Mouse (Mus musculus) midbrain, embryonic 16.5 days (tissue): ENCODE measurements around the gene Klhdc3. TPM values are rescaled to one million over a fixed set of nuclear protein-coding genes. Genes with fewer than 3 reads are reported as not detected.

Experiments
- ATAC-seq: fragments of 200-750 bp; cut with Nextera tagmentation; 2 replicates; pipeline ENCODE4 v1.8.0; 2017; ENCODE audit warnings: moderate TSS enrichment
- H3K27ac ChIP-seq: fragments of 300-500 bp; sonication (generic); 2 replicates; pipeline ENCODE4 v1.5.1; 2014; ENCODE audit warnings: mild to moderate bottlenecking, low read length, mixed read lengths
- H3K27me3 ChIP-seq: fragments of 300-500 bp; sonication (generic); 2 replicates; pipeline ENCODE4 v1.6.1; 2014; ENCODE audit warnings: low read depth, low read length, mixed read lengths; ENCODE audit not compliant: control insufficient read depth, insufficient read depth
- H3K36me3 ChIP-seq: fragments of 300-500 bp; sonication (generic); 2 replicates; pipeline ENCODE4 v1.6.1; 2014; ENCODE audit warnings: mild to moderate bottlenecking, low read length, moderate library complexity, mixed read lengths; ENCODE audit not compliant: control insufficient read depth, insufficient read depth
- H3K4me1 ChIP-seq: fragments of 300-500 bp; sonication (generic); 2 replicates; pipeline ENCODE4 v1.6.1; 2014; ENCODE audit warnings: mild to moderate bottlenecking, low read length, mixed read lengths; ENCODE audit not compliant: control insufficient read depth, insufficient read depth
- H3K4me2 ChIP-seq: fragments of 300-500 bp; sonication (generic); 2 replicates; pipeline ENCODE4 v1.6.1; 2014; ENCODE audit warnings: mild to moderate bottlenecking, low read length, mixed read lengths
- H3K4me3 ChIP-seq: fragments of 300-500 bp; sonication (generic); 2 replicates; pipeline ENCODE4 v1.5.1; 2014; ENCODE audit warnings: low read depth, mild to moderate bottlenecking, low read length, moderate library complexity, mixed read lengths
- H3K9ac ChIP-seq: fragments of 300-500 bp; sonication (generic); 2 replicates; pipeline ENCODE4 v1.6.1; 2014; ENCODE audit warnings: low read depth, low read length, mixed read lengths
- H3K9me3 ChIP-seq: fragments of 300-500 bp; sonication (generic); replicated peaks from 2 replicates; pipeline ENCODE4 v1.6.1; 2014; ENCODE audit warnings: mild to moderate bottlenecking, low read length, mixed read lengths; ENCODE audit not compliant: control insufficient read depth, poor library complexity, severe bottlenecking
- WGBS: fragments of 180-500 bp; shearing (Covaris S2); extraction: QIAGEN DNeasy Blood & Tissue Kit; methylation state at CpG from one replicate; pipeline ENCODE4 v1.1.7; 2014; 5-methylcytosine and 5-hydroxymethylcytosine counted together
- polyA plus RNA-seq: library from polyadenylated mRNA; unstranded; fragments of >200 nt; fragmentation: Nextera tagmentation; extraction: Ambion mirVana; gene quantifications from 2 replicates; pipeline ENCODE4 v1.2.1, GENCODE M21; 2015

Klhdc3 gene
- polyA plus RNA-seq, 1 experiment from 2014 or later, result 173 TPM

GRCm38 (mm10) chr17:46642060-46642459, 38.7 kb downstream of the Klhdc3 start:
- Histone ChIP-seq H3K27ac (no peak overlapping the region), H3K4me3 (no peak overlapping the region), H3K27me3 (no peaks in the 10 kb centered on the region), H3K36me3 (peaks cover 15% of the 10 kb centered on the region), H3K9ac (no peak overlapping the region), H3K4me2 (no peak overlapping the region), H3K4me1 (peaks cover 16% of the 10 kb centered on the region), H3K9me3 (no peaks in the 10 kb centered on the region)
- WGBS, result 93% methylated on average over 17 of the region's 17 CpGs
- ATAC-seq, result no peak

DNA sequence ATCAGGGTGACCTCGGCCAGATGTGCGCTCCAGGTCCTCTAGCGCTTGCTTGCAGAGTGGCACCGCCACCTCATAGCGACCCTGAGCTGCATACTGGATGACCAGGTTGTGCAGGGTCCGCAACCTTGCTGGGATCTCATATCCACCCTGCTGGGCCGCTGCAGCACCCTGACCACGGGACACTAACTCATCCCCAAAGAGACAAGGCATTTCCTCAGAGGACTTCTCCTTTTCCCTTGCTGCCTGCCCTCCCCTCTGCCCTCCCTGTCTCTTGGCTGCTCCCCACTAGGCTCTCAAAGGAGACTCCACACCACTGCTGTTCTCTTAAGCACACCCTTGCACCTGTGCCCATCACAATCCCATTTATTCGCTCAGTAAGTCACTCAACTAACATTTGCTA, 40.8 kb downstream of the Klhdc3 start:
- no peaks in the 10 kb centered on the region for H3K27me3 ChIP-seq
- ATAC-seq, result no peak
- H3K36me3 ChIP-seq, result peaks cover 17% of the 10 kb centered on the region
- H3K4me1 ChIP-seq, result peaks cover 9% of the 10 kb centered on the region
- no peak overlapping the region for H3K4me3 ChIP-seq
- 90% methylated on average over 9 of the region's 9 CpGs for WGBS
- H3K9me3 ChIP-seq, result no peaks in the 10 kb centered on the region
- no peak overlapping the region for H3K4me2 ChIP-seq
- no peak overlapping the region for H3K9ac ChIP-seq
- no peak overlapping the region for H3K27ac ChIP-seq

DNA sequence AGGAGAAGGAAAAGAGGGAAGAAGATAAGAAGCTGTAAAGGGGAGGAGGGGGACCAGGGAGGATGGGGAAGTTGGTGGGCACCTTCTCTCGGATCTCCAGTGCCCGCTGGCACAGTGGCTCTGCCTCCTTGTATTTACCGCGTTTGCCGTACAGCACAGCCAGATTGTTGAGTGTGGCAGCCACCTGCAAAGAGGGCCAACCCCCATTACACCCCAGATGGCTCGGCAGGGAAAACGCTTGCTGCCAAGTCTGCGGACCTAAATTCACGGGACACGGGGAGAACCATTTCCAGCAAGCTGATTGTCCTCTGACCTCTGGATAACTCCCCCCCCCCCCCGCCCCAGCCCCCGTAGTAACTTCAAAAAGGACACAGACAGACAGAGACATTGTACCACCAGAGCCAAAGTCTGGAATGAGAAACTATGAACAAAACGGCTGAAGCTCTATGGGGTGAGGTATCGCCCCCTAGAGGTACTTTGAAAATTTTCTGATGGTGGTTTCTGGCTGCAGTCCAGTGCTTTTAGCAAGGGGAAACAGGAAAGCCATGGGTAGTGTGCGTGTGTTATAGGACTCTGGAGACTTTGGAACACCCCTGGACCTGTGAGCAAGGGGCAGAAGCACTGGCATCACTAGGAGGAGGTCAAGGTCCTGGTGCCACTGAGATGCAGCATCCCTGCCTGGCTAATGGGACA, 43.7 kb downstream of the Klhdc3 start:
- no peak overlapping the region for H3K9ac ChIP-seq
- peaks cover 24% of the 10 kb centered on the region for H3K36me3 ChIP-seq
- no peaks in the 10 kb centered on the region for H3K27me3 ChIP-seq
- no peak overlapping the region for H3K27ac ChIP-seq
- H3K9me3 ChIP-seq, result no peaks in the 10 kb centered on the region
- 22% methylated on average over 15 of the region's 15 CpGs for WGBS
- no peak overlapping the region for H3K4me3 ChIP-seq
- H3K4me2 ChIP-seq, result no peak overlapping the region
- ATAC-seq, result no peak
- peaks cover 2% of the 10 kb centered on the region; the same call in 1 of the 2 replicates for H3K4me1 ChIP-seq

DNA sequence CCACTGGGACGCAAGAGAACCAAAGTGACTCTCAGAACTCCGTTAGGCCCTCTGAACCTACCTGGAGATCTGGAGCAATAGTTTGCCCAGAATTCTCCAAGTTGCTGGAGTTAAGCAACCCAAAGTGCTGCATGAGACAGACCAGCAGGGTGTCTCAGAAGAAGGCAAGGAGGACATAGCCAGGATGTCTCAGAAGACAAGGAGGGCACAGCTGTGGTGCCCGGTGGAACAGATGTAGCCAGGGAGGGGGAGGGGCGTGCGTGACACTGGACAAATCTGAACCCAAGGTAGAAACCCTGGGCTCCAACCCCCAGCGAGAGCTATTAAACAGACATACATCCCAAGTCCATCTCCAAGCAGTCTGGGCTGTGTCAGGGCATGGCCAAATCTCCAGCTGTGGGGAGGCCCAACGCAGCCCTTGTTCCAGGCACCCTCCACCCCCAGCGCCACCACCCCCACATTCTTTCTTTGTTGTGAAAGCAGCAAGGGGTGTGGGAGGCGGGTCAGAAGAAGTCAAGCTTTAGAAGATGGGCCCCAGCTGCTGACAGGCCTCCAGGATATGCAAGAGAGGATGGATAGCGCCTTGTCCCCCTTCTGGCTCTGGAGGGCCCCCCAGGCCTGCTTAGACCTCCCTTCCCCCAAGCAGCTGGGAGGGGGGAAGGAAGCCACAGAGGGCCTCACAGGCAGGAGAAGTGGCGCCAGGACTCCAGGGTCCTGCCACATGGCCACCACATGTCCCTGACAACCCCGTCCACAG, 50.9 kb downstream of the Klhdc3 start:
- peak overlapping the region; percentile 89 for H3K27ac ChIP-seq
- no peaks in the 10 kb centered on the region for H3K27me3 ChIP-seq
- peaks cover 20% of the 10 kb centered on the region for H3K4me1 ChIP-seq
- peak overlapping the region; percentile 96 for H3K4me3 ChIP-seq
- WGBS, result 12% methylated on average over 12 of the region's 12 CpGs
- peak; percentile 46 for ATAC-seq
- peak overlapping the region; percentile 65 for H3K4me2 ChIP-seq
- H3K36me3 ChIP-seq, result peaks cover 11% of the 10 kb centered on the region
- no peak overlapping the region for H3K9ac ChIP-seq
- no peaks in the 10 kb centered on the region for H3K9me3 ChIP-seq

DNA sequence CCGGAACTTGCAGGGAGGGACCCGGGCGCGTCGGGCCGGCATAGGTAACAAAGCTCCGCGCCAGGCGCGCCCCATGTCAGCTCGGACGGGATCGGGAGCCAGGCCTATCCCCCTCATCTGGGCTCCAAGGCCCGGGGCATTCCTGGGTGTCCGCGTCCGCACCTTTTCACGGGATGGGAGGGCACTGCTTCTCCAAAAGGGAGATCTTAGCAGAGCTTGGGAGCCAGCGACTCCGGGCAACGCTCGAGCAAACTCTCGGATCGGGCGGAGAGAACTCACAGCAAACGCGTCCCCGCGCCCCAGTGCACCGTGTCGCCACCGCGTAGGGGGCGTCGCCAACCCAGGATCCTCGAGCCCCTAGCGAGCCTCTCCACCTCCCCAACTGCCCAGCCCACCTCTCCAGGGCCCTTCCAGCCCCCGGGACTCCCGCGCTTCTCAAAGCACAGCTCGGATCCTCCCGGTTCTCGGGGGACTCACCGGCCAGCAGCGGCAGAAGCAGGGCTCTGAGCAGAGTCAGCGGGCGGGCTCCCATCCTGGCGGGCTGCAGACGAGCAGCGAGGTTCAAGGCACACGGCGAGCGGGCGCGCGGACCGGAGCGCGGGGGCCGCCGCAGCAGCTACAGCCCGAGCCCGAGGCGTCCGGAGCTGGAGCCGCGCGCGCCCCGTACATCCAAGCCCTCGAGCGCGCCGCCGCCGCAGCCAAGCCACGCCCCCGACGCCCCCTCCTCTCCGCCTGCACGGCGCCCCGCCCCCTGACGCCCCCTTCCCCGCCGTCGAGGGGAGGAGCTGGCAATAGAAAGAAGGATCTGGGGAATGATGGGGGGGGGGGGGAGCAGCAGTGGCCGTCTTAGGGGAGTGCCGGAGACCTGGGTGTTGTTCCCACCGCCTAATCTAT, 51.7 kb downstream of the Klhdc3 start, which contains the start of gene Ptk7:
Gene Ptk7 (minus strand): TSS at position 714 of the 894 bp plus-strand sequence.
- H3K4me2 ChIP-seq, result peak within 1 kb of the TSS; percentile 65
- WGBS, result under 1% methylated on average over 65 of the region's 90 CpGs
- H3K27me3 ChIP-seq, result no peaks in the 10 kb centered on the region
- ATAC-seq, result peak; percentile 78
- H3K36me3 ChIP-seq, result peaks cover 11% of the 10 kb centered on the region
- H3K9me3 ChIP-seq, result no peaks in the 10 kb centered on the region
- H3K27ac ChIP-seq, result peak within 1 kb of the TSS; percentile 89
- peak within 1 kb of the TSS; percentile 96 for H3K4me3 ChIP-seq
- peak within 1 kb of the TSS; percentile 97 for H3K9ac ChIP-seq
- peaks cover 26% of the 10 kb centered on the region for H3K4me1 ChIP-seq

DNA sequence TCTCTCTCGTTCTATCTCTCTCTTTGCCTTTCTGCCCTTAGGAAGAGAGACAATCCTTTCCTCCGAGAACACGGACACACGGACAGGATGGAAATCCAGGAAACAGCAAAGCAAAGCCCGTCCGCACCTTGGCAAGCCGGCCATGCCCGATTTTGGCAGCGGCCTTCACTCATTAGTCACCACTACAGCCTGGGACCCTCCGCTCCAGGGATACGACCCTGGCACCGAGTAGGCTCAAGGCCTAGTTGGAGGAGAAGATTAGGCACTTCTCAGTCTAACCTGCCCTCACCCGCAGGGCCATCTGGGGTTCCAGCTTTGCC, 52.3 kb downstream of the Klhdc3 start:
- Histone ChIP-seq H3K27ac (peak overlapping the region; percentile 89), H3K9me3 (no peaks in the 10 kb centered on the region), H3K36me3 (peaks cover 11% of the 10 kb centered on the region), H3K4me1 (peaks cover 30% of the 10 kb centered on the region), H3K27me3 (no peaks in the 10 kb centered on the region), H3K4me2 (peak overlapping the region; percentile 65), H3K9ac (peak overlapping the region; percentile 97), H3K4me3 (peak overlapping the region; percentile 96)
- 0% methylated on average over 13 of the region's 13 CpGs for WGBS
- ATAC-seq, result peak; percentile 37

- Histone ChIP-seq H3K27me3 (no peaks in the 10 kb centered on the region), H3K4me2 (peak overlapping the region; percentile 65), H3K9me3 (no peaks in the 10 kb centered on the region), H3K36me3 (peaks cover 5% of the 10 kb centered on the region), H3K9ac (peak overlapping the region; percentile 97; the same call in 1 of the 2 replicates), H3K4me3 (peak overlapping the region; percentile 96; the same call in 1 of the 2 replicates), H3K4me1 (peaks cover 30% of the 10 kb centered on the region), H3K27ac (no peak overlapping the region)
- whole genome bisulfite sequencing, result 58% methylated on average over 6 of the region's 6 CpGs
- no peak for ATAC-seq
Observed at GRCm38 (mm10) chr17:46627409-46627808, 53.3 kb downstream of the Klhdc3 start.

DNA sequence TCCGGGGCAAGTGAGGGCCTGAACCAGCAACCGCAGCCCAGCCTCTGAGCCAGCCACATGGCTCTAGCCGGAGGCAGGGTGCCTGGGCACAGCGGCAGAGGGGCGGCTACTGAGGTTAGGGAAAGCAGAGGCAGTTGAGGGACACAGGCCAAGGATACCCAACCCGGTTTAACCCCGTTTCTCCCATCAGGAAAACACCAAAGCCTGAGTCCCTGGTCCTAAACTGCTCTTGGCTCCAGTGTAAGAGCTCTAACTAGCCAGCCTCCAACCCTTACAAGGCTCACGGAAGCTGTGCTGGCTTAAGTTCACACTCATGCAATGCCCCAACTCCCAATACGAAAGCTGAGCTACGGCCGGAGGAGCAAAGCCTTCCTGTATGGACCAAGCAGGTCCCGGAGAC, 56.1 kb downstream of the Klhdc3 start:
- no peak overlapping the region for H3K4me2 ChIP-seq
- no peaks in the 10 kb centered on the region for H3K9me3 ChIP-seq
- WGBS, result 78% methylated on average over 12 of the region's 12 CpGs
- no peaks in the 10 kb centered on the region for H3K27me3 ChIP-seq
- no peaks in the 10 kb centered on the region for H3K36me3 ChIP-seq
- ATAC-seq, result no peak
- no peak overlapping the region for H3K27ac ChIP-seq
- H3K4me3 ChIP-seq, result no peak overlapping the region
- peaks cover 33% of the 10 kb centered on the region for H3K4me1 ChIP-seq
- H3K9ac ChIP-seq, result no peak overlapping the region
